Mouse (Mus musculus) stomach, postnatal 0 days (tissue): ENCODE data around the gene Krt16. TPM values are rescaled to one million over a fixed set of nuclear protein-coding genes. Genes with fewer than 3 reads are reported as not detected.

ENCODE experiments used
- ATAC-seq: fragments of 200-750 bp; cut with Nextera tagmentation; 2 replicates; pipeline ENCODE4 v1.8.0; 2017; ENCODE audit not compliant: low FRiP score, low TSS enrichment
- DNase-seq: peaks from one replicate; pipeline ENCODE4 v3.0.0-alpha.2; 2016; ENCODE audit warnings: low spot score
- H3K27ac ChIP-seq: fragments of 300-500 bp; sonication (generic); replicated peaks from 2 replicates; pipeline ENCODE4 v1.5.1; 2014; ENCODE audit warnings: mild to moderate bottlenecking, control low read depth
- H3K27me3 ChIP-seq: fragments of 300-500 bp; sonication (generic); 2 replicates; pipeline ENCODE4 v1.6.1; 2014; ENCODE audit warnings: low read length; ENCODE audit not compliant: control insufficient read depth, insufficient read depth
- H3K36me3 ChIP-seq: fragments of 300-500 bp; sonication (generic); 2 replicates; pipeline ENCODE4 v1.6.1; 2014; ENCODE audit warnings: low read length, mixed read lengths; ENCODE audit not compliant: control insufficient read depth, insufficient read depth
- H3K4me1 ChIP-seq: fragments of 300-500 bp; sonication (generic); replicated peaks from 2 replicates; pipeline ENCODE4 v1.6.1; 2014; ENCODE audit warnings: antibody characterized with exemption; ENCODE audit not compliant: control insufficient read depth, insufficient read depth
- H3K4me2 ChIP-seq: fragments of 300-500 bp; sonication (generic); replicated peaks from 2 replicates; pipeline ENCODE4 v1.6.1; 2014; ENCODE audit warnings: low read depth, mild to moderate bottlenecking, control low read depth, moderate library complexity
- H3K4me3 ChIP-seq: fragments of 300-500 bp; sonication (generic); 2 replicates; pipeline ENCODE4 v1.5.1; 2014; ENCODE audit warnings: low read depth, low read length, control low read depth
- H3K9ac ChIP-seq: fragments of 300-500 bp; sonication (generic); 2 replicates; pipeline ENCODE4 v1.6.1; 2014; ENCODE audit warnings: mild to moderate bottlenecking, low read length, control low read depth, mixed read lengths
- H3K9me3 ChIP-seq: fragments of 300-500 bp; sonication (generic); 2 replicates; pipeline ENCODE4 v1.6.1; 2016; ENCODE audit warnings: low read length; ENCODE audit not compliant: control insufficient read depth
- CTCF ChIP-seq: IDR thresholded peaks from 2 replicates; pipeline ENCODE4 v1.5.1; 2016; ENCODE audit warnings: antibody characterized with exemption, low read depth, mild to moderate bottlenecking, moderate library complexity
- EP300 ChIP-seq: optimal IDR thresholded peaks from 2 replicates; pipeline ENCODE3; 2016; ENCODE audit warnings: antibody characterized with exemption
- WGBS: fragments of 180-500 bp; shearing (Covaris S2); extraction: QIAGEN DNeasy Blood & Tissue Kit; methylation state at CpG from one replicate; pipeline ENCODE4 v1.1.7; 2014; 5-methylcytosine and 5-hydroxymethylcytosine counted together
- polyA plus RNA-seq: library from polyadenylated mRNA; unstranded; fragments of >200 nt; fragmentation: Nextera tagmentation; extraction: Ambion mirVana; gene quantifications from 2 replicates; pipeline ENCODE4 v1.2.1, GENCODE M21; 2015

Gene Krt16
- polyA plus RNA-seq, 1 experiment from 2014 or later, result 2.1 TPM

DNA sequence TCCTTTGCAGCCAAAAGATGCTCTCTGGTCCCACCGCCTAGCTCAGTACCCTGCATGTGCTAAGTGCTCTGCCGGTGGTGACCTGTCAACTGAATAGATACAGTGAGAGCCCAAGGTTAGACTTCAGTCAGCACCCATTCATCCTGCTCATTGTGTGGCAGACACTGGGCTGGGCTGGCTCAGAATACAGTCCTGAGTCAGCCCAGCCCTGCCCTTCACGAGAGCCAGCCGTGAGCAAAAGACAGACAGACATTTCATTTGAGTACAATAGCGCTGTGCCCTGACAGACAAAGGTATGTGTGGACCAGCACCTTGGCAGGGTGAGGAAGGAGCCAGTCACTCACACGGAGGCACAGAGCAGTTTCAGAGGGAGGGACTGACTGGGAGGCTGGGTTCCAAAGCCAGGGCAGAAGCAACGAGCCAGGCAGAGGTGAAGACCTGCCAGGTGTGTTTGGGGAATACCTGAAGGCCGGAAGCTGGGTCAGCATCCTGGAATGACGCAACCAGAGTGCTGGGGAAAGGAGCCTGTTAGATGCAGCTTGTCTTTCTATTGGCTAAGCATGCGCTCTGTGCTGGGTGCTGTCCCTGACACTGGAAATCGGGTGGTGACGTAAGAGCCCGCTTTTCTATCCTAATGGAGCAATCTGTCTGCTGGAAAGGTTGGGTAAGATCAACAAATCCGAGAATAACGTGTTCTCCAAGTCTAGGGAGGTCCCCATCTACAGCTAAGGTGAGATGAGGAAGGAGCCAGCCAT lies 29.2 kb upstream of the Krt16 start:
- Histone ChIP-seq H3K27me3 (no peaks in the 10 kb centered on the region), H3K4me3 (no peak overlapping the region), H3K9ac (no peak overlapping the region), H3K4me1 (no peaks in the 10 kb centered on the region), H3K36me3 (no peaks in the 10 kb centered on the region), H3K4me2 (no peak overlapping the region), H3K27ac (peak overlapping the region; percentile 30; the same call in 1 of the 2 replicates), H3K9me3 (no peaks in the 10 kb centered on the region)
- DNase-seq (no peak), ATAC-seq (peak; percentile 17; the same call in 1 of the 2 replicates)
- TF ChIP-seq EP300 (no peak), CTCF (no peak)
- 47% methylated on average over 15 of the region's 15 CpGs for WGBS

- H3K36me3 ChIP-seq, result no peaks in the 10 kb centered on the region
- no peaks in the 10 kb centered on the region for H3K9me3 ChIP-seq
- whole genome bisulfite sequencing, result 69% methylated on average over 5 of the region's 5 CpGs
- H3K27ac ChIP-seq, result no peak overlapping the region
- H3K4me2 ChIP-seq, result no peak overlapping the region
- ATAC-seq (no peak), DNase-seq (no peak)
- TF ChIP-seq EP300 (no peak), CTCF (no peak)
- H3K9ac ChIP-seq, result no peak overlapping the region
- no peaks in the 10 kb centered on the region for H3K27me3 ChIP-seq
- no peak overlapping the region for H3K4me3 ChIP-seq
- no peaks in the 10 kb centered on the region for H3K4me1 ChIP-seq
Observed at GRCm38 (mm10) chr11:100275466-100275865, 26.8 kb upstream of the Krt16 start.

DNA sequence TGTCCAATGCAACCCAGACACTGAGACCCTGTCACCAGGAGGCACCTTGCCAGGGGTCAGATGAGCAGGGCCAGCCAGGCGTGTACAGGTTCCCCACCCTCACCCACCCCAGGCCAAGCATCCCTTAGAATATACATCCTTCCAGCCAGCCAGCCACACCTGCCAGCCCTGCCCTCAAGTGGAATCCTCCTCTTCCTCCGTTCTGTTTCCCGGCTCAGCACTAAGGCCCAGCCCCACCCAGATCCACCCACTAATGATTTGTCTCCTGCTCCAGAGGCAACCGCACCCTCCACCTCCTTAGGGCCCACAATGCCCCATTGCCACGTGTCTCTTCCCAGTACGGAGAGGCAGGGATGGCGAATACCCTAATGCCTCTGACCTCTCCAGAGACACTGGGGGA lies 26.0 kb upstream of the Krt16 start:
- ATAC-seq (no peak), DNase-seq (no peak)
- WGBS, result 59% methylated on average over 6 of the region's 7 CpGs

DNA sequence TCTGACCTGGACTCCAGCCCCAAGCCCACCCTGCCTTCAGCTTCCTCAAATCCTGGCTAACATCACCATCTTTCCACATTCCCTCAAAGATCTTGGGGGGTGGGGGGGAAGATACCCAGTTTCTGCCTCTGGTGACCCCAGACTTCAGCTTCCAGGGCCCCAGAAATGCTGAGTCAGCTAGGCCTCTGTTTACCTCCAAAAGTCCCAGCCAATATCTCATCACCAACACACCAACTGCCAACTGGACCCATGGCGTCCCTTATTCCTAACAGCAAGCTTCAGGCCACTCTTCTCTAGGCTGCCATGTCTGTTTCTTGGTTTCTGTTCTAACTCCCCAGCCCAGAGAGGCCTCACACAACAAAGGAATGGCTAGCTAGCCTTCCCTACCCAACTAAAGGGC lies 23.2 kb upstream of the Krt16 start:
- WGBS, result 92% methylated on average over 1 of the region's 1 CpGs

More for the DNA sequence above, 26.0 kb upstream of the Krt16 start:
- Histone ChIP-seq H3K4me2 (no peak overlapping the region), H3K4me3 (no peak overlapping the region), H3K9ac (no peak overlapping the region), H3K27ac (no peak overlapping the region), H3K27me3 (no peaks in the 10 kb centered on the region), H3K9me3 (no peaks in the 10 kb centered on the region), H3K36me3 (no peaks in the 10 kb centered on the region), H3K4me1 (no peaks in the 10 kb centered on the region)
- TF ChIP-seq CTCF (no peak), EP300 (no peak)

GRCm38 (mm10) chr11:100269821-100270332 lies 21.2 kb upstream of the Krt16 start, which contains the start of gene Krt42:
Gene Krt42, minus strand, starts transcription at chr11:100269871.
- H3K36me3 ChIP-seq, result no peaks in the 10 kb centered on the region

More for the DNA sequence above, 23.2 kb upstream of the Krt16 start:
- no peaks in the 10 kb centered on the region for H3K4me1 ChIP-seq
- no peak overlapping the region for H3K9ac ChIP-seq
- H3K27ac ChIP-seq, result no peak overlapping the region
- no peak for DNase-seq
- H3K36me3 ChIP-seq, result no peaks in the 10 kb centered on the region
- no peak overlapping the region for H3K4me2 ChIP-seq
- H3K9me3 ChIP-seq, result no peaks in the 10 kb centered on the region
- no peak overlapping the region for H3K4me3 ChIP-seq
- no peak for ATAC-seq
- no peak for TF ChIP-seq EP300
- TF ChIP-seq CTCF, result no peak
- H3K27me3 ChIP-seq, result no peaks in the 10 kb centered on the region

More at GRCm38 (mm10) chr11:100269821-100270332, 21.2 kb upstream of the Krt16 start, which contains the start of gene Krt42:
- Histone ChIP-seq H3K27ac (no peak within 1 kb of the TSS), H3K4me1 (no peaks in the 10 kb centered on the region), H3K4me3 (no peak within 1 kb of the TSS), H3K4me2 (no peak within 1 kb of the TSS), H3K27me3 (no peaks in the 10 kb centered on the region), H3K9ac (no peak within 1 kb of the TSS), H3K9me3 (no peaks in the 10 kb centered on the region)
- 78% methylated on average over 7 of the region's 7 CpGs for WGBS
- TF ChIP-seq EP300, result no peak
- TF ChIP-seq CTCF, result no peak
- DNase-seq, result no peak
- no peak for ATAC-seq
